9 mouse cellular contexts compared by ENCODE assay signal in the genomic region with DNA sequence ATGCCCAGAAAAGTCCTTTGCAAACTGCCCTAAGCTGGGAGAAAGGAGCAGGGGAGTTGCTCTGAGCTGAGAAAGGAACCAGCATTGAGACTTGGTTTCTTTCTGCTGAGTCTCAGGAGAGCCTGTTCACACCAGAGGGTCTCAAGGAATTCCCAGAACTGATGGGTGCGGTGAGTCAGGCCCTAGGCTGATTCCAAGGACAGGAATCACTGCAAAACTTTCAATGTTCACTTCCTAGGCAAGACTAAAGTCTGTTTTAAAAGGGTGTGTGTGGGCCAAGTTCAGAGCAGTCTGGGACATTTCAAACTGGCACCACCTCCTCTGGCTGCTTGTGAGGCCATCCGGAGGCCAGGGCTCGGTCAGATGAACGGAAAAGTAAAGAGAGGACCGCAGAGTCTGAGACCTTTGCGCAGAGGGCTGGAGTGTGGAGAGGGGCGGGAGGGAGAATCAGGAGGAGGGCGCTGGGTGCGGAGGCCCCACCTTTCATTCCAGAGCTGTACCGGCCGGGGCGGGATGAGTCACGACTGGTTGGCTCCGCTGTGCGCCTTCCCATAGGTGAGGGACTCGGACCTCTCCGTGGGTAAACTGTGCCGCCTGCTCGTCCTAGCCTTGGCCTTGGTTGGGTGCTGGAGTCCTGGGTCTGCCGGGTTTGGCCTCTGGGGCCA. TPM values are rescaled to one million over a fixed set of nuclear protein-coding genes. Genes with fewer than 3 reads are reported as not detected.
DNase-seq lines count a peak whose midpoint lies in the region; ATAC-seq and TF ChIP-seq lines count a peak whose summit lies in the region.
"Had no signal": no experiment of that assay in that cellular context is flagged by ENCODE, and none has a peak within 500 bp of the region (broad histone marks: within the 10 kb centered on the region; RNA-seq: fewer than 3 reads in every experiment).

No protein-coding gene starts in this region.

- H3K4me1 ChIP-seq in ES-Bruce4 (ENCODE audit: control insufficient read depth, insufficient read depth, low read length), result no peaks in the 10 kb centered on the region
- H3K4me1 ChIP-seq in heart, embryonic 12.5 days (replicated peaks), result peaks cover 26% of the 10 kb centered on the region

- peak overlapping the region; percentile 85 for H3K27ac ChIP-seq in ES-Bruce4 (ENCODE audit: insufficient read depth, low read length)
- no peak overlapping the region for H3K27ac ChIP-seq in heart, embryonic 12.5 days (ENCODE audit: poor library complexity, severe bottlenecking)

- H3K9ac ChIP-seq in ES-Bruce4 (ENCODE audit: low read depth, poor library complexity, severe bottlenecking), result peak overlapping the region; percentile 67
- no peak overlapping the region for H3K9ac ChIP-seq in heart, embryonic 12.5 days

- H3K4me3 ChIP-seq in ES-Bruce4 (ENCODE audit: low read depth, low read length), result peak overlapping the region; percentile 66
- H3K4me3 ChIP-seq in heart, embryonic 12.5 days, result peak overlapping the region; percentile 24

- 0 out of 2 replicates have a peak, but pooled peaks have one; percentile 24 for TF ChIP-seq EP300 in ES-Bruce4 (IDR thresholded peaks at IDR 0.05; ENCODE audit: insufficient read depth, low read depth, low read length)

- TF ChIP-seq POLR2A in ES-Bruce4 (IDR thresholded peaks at IDR 0.05; ENCODE audit: insufficient read depth, low read length), result peak; percentile 50

- DNase-seq in WW6 (ENCODE audit: low read depth, low spot score), result peak; percentile 65
- DNase-seq in kidney, postnatal 10 days, result peak; percentile 87
- peak; percentile 70 for DNase-seq in lung, postnatal 36 days
- no peak for DNase-seq in frontal cortex, adult 2 months (ENCODE audit: extremely low spot score in 1 of 2, low spot score in 1 of 2)
- DNase-seq in right cerebral cortex, postnatal 4 days, result no peak

- peaks cover 8% of the 10 kb centered on the region; the same call in 1 of the 2 replicates for H3K36me3 ChIP-seq in ES-Bruce4 (ENCODE audit: control insufficient read depth, insufficient read depth, low read length, poor library complexity, severe bottlenecking)
- H3K36me3 ChIP-seq in heart, embryonic 12.5 days, result no peaks in the 10 kb centered on the region

- WGBS in heart, embryonic 12.5 days, result 2% methylated on average over 20 of the region's 20 CpGs

- H3K27me3 ChIP-seq in ES-Bruce4 (ENCODE audit: control insufficient read depth, insufficient read depth, low read length, poor library complexity, severe bottlenecking), result no peaks in the 10 kb centered on the region
- H3K27me3 ChIP-seq in heart, embryonic 12.5 days (replicated peaks), result peaks cover 90% of the 10 kb centered on the region

- peak; percentile 72; the same call in 1 of the 2 replicates for ATAC-seq in heart, embryonic 12.5 days (ENCODE audit: insufficient number of reproducible peaks, low FRiP score)

- H3K9me3 ChIP-seq in ES-Bruce4 (replicated peaks; ENCODE audit: control insufficient read depth, insufficient read depth, low read length, poor library complexity, severe bottlenecking), result no peaks in the 10 kb centered on the region
- no peaks in the 10 kb centered on the region for H3K9me3 ChIP-seq in heart, embryonic 12.5 days (replicated peaks)

- H3K4me2 ChIP-seq in heart, embryonic 12.5 days, result peak overlapping the region; percentile 59

- no peak for TF ChIP-seq CTCF in ES-Bruce4 (IDR thresholded peaks at IDR 0.05; ENCODE audit: low read depth, low read length)

RNA-seq across cellular contexts. Expression of a gene that starts 2.6 kb away (rescaled TPM):
- polyA plus RNA-seq in ES-Bruce4 (2011; ENCODE audit: insufficient read depth, insufficient read length, low read depth, missing spikeins), result 58.9 and 64.3 TPM in 2 replicates
- polyA plus RNA-seq in heart, embryonic 12.5 days (2016; fragmentation: Nextera tagmentation; extraction: Ambion mirVana), result 0.92 and 0.96 TPM in 2 replicates
- polyA plus RNA-seq in frontal cortex, adult 2 months (2012; rRNA removed), result 2.1 and 2.8 TPM in 2 replicates

RNA-seq across cellular contexts. Expression of a gene that starts 12.8 kb away (rescaled TPM):
- polyA plus RNA-seq in ES-Bruce4 (2011; ENCODE audit: insufficient read depth, insufficient read length, low read depth, missing spikeins), result 6.7 and 7.3 TPM in 2 replicates
- polyA plus RNA-seq in heart, embryonic 12.5 days (2016; fragmentation: Nextera tagmentation; extraction: Ambion mirVana), result 2.1 and 2.2 TPM in 2 replicates
- polyA plus RNA-seq in frontal cortex, adult 2 months (2012; rRNA removed), result 2.0 and 2.1 TPM in 2 replicates

RNA-seq across cellular contexts. Expression of a gene that starts 32.8 kb away (rescaled TPM):
- not detected in 2 replicates for polyA plus RNA-seq in ES-Bruce4 (2011; ENCODE audit: insufficient read depth, insufficient read length, low read depth, missing spikeins)
- polyA plus RNA-seq in heart, embryonic 12.5 days (2016; fragmentation: Nextera tagmentation; extraction: Ambion mirVana), result not detected in 2 replicates
- polyA plus RNA-seq in frontal cortex, adult 2 months (2012; rRNA removed), result 0.08 and 0.13 TPM in 2 replicates
- polyA plus RNA-seq: cortical plate, adult 2 months had no signal

RNA-seq across cellular contexts. Expression of a gene that starts 36.8 kb away (rescaled TPM):
- polyA plus RNA-seq in ES-Bruce4 (2011; ENCODE audit: insufficient read depth, insufficient read length, low read depth, missing spikeins), result not detected in 2 replicates
- polyA plus RNA-seq in heart, embryonic 12.5 days (2016; fragmentation: Nextera tagmentation; extraction: Ambion mirVana), result 0.42 and 0.51 TPM in 2 replicates
- polyA plus RNA-seq in frontal cortex, adult 2 months (2012; rRNA removed), result 0.32 and 0.59 TPM in 2 replicates
- polyA plus RNA-seq: testis, adult 2 months had no signal

Comparison
In these comparisons a context has a peak if more than half of its experiments do, and no peak if none do; other contexts are left out.
1. DNase-seq: peak in WW6 (single experiment), kidney, postnatal 10 days (single experiment) and lung, postnatal 36 days (single experiment); none in frontal cortex, adult 2 months (0 of 2) and right cerebral cortex, postnatal 4 days (single experiment).
2. RNA of a gene that starts 2.6 kb away (polyA plus RNA-seq): 58.9 to 64.3 TPM in ES-Bruce4; 2.1 to 2.8 TPM in frontal cortex, adult 2 months and 0.92 to 0.96 TPM in heart, embryonic 12.5 days; every median in the first group is over 10 times any median in the second.